27 mouse cellular contexts compared by ENCODE assay signal in genomic region chr2:158183266-158183665, GRCm38 (mm10). TPM values are rescaled to one million over a fixed set of nuclear protein-coding genes. Genes with fewer than 3 reads are reported as not detected.
DNase-seq lines count a peak whose midpoint lies in the region; ATAC-seq lines count a peak whose summit lies in the region.
"Had no signal": no experiment of that assay in that cellular context is flagged by ENCODE, and none has a peak within 500 bp of the region (broad histone marks: within the 10 kb centered on the region; RNA-seq: fewer than 3 reads in every experiment).

No protein-coding gene starts in this region.

- 89% methylated on average over 8 of the region's 8 CpGs for WGBS in hindbrain, embryonic 13.5 days
- 92% methylated on average over 8 of the region's 8 CpGs for WGBS in hindbrain, embryonic 10.5 days

- peaks cover 53% of the 10 kb centered on the region for H3K4me1 ChIP-seq in hindbrain, embryonic 13.5 days (replicated peaks)
- H3K4me1 ChIP-seq in hindbrain, embryonic 10.5 days (replicated peaks): peaks cover 22% of the 10 kb centered on the region

- H3K9me3 ChIP-seq in hindbrain, embryonic 13.5 days: no peaks in the 10 kb centered on the region
- no peaks in the 10 kb centered on the region for H3K9me3 ChIP-seq in hindbrain, embryonic 10.5 days
- H3K9me3 ChIP-seq: embryonic facial prominence, embryonic 13.5 days; embryonic facial prominence, embryonic 15.5 days; forebrain, embryonic 10.5 days; forebrain, embryonic 12.5 days; G1E had no signal

- no peaks in the 10 kb centered on the region for H3K27me3 ChIP-seq in hindbrain, embryonic 13.5 days
- peaks cover 6% of the 10 kb centered on the region; the same call in 1 of the 2 replicates for H3K27me3 ChIP-seq in hindbrain, embryonic 10.5 days (ENCODE audit: insufficient read depth, poor library complexity, severe bottlenecking)
- H3K27me3 ChIP-seq: embryonic facial prominence, embryonic 13.5 days; embryonic facial prominence, embryonic 15.5 days; forebrain, embryonic 12.5 days; Patski had no signal

- no peak for DNase-seq in frontal cortex, postnatal 10 days (ENCODE audit: low spot score in 2 of 2)
- no peak for DNase-seq in hindbrain, embryonic 10.5 days (ENCODE audit: low spot score)
- peak; percentile 51 for DNase-seq in brain, adult 2 months (ENCODE audit: low read depth, low spot score)
- DNase-seq: adrenal gland, adult 8-10 months; adrenal gland, postnatal 14 days; adrenal gland, postnatal 36 days; B cell, adult 2 months; cerebellum, adult 11 months; cerebellum, adult 18-20 months; cerebellum, adult 8-10 months; cerebellum, adult 9-11 months; cerebellum, postnatal 14 days; cerebellum, postnatal 36 days; embryo, embryonic 11 days had no signal

- 0 out of 2 replicates have a peak, but pooled peaks have one; percentile 9 for ATAC-seq in frontal cortex, adult (ENCODE audit: low TSS enrichment)
- no peak for ATAC-seq in hindbrain, embryonic 13.5 days (ENCODE audit: low FRiP score)
- ATAC-seq: activated CD4-positive, CD25-positive, alpha-beta regulatory T cell, adult 4 months; CD4-positive, CD25-positive, alpha-beta regulatory T cell, adult 4 months; forebrain, embryonic 14.5 days; forebrain, embryonic 16.5 days; Patski had no signal

- H3K4me2 ChIP-seq in hindbrain, embryonic 13.5 days: no peak overlapping the region
- H3K4me2 ChIP-seq: embryonic facial prominence, embryonic 13.5 days; embryonic facial prominence, embryonic 15.5 days; forebrain, embryonic 12.5 days had no signal

- H3K4me3 ChIP-seq in hindbrain, embryonic 13.5 days: no peak overlapping the region
- H3K4me3 ChIP-seq in hindbrain, embryonic 10.5 days: no peak overlapping the region
- H3K4me3 ChIP-seq: embryonic facial prominence, embryonic 13.5 days; embryonic facial prominence, embryonic 15.5 days; erythroblast, embryonic 14.5 days; forebrain, embryonic 10.5 days; forebrain, embryonic 12.5 days had no signal

- H3K9ac ChIP-seq in hindbrain, embryonic 13.5 days: no peak overlapping the region
- H3K9ac ChIP-seq: embryonic facial prominence, embryonic 13.5 days; embryonic facial prominence, embryonic 15.5 days; forebrain, embryonic 12.5 days had no signal

- no peaks in the 10 kb centered on the region for H3K36me3 ChIP-seq in hindbrain, embryonic 13.5 days
- H3K36me3 ChIP-seq in hindbrain, embryonic 10.5 days: no peaks in the 10 kb centered on the region
- H3K36me3 ChIP-seq: embryonic facial prominence, embryonic 13.5 days; embryonic facial prominence, embryonic 15.5 days; forebrain, embryonic 10.5 days; forebrain, embryonic 12.5 days; G1E had no signal

- H3K27ac ChIP-seq in hindbrain, embryonic 13.5 days: peak overlapping the region; percentile 26; the same call in 1 of the 2 replicates
- no peak overlapping the region for H3K27ac ChIP-seq in hindbrain, embryonic 10.5 days
- H3K27ac ChIP-seq: embryonic facial prominence, embryonic 13.5 days; embryonic facial prominence, embryonic 15.5 days; forebrain, embryonic 10.5 days; forebrain, embryonic 12.5 days had no signal

RNA-seq across cellular contexts. Expression of gene Tgm2, which starts 37.0 kb away (rescaled TPM):
- polyA plus RNA-seq in hindbrain, embryonic 13.5 days (2015; fragmentation: Nextera tagmentation; extraction: Ambion mirVana): 10.1 TPM in 2 replicates
- polyA plus RNA-seq in hindbrain, embryonic 10.5 days (2016; fragmentation: Nextera tagmentation; extraction: Ambion mirVana): 7.5 and 10.2 TPM in 2 replicates

RNA-seq across cellular contexts. Expression of gene D630003M21Rik, which starts 45.8 kb away (rescaled TPM):
- 2.0 and 3.1 TPM in 2 replicates for polyA plus RNA-seq in hindbrain, embryonic 13.5 days (2015; fragmentation: Nextera tagmentation; extraction: Ambion mirVana)
- 3.7 and 4.9 TPM in 2 replicates for polyA plus RNA-seq in hindbrain, embryonic 10.5 days (2016; fragmentation: Nextera tagmentation; extraction: Ambion mirVana)
- polyA plus RNA-seq: activated CD4-positive, CD25-positive, alpha-beta regulatory T cell, adult 4 months; CD4-positive, CD25-positive, alpha-beta regulatory T cell, adult 4 months; G1E had no signal
